ENCODE assay signal across 15 mouse cellular contexts in genomic region chr14:25483285-25483684, GRCm38 (mm10). TPM values are rescaled to one million over a fixed set of nuclear protein-coding genes. Genes with fewer than 3 reads are reported as not detected.
A peak's percentile ranks its signal among the peaks of the same experiment; 100 is the strongest.
DNase-seq lines count a peak whose midpoint lies in the region; ATAC-seq and TF ChIP-seq lines count a peak whose summit lies in the region.
"Had no signal": no experiment of that assay in that cellular context is flagged by ENCODE, and none has a peak within 500 bp of the region (broad histone marks: within the 10 kb centered on the region; RNA-seq: fewer than 3 reads in every experiment).

No protein-coding gene starts in this region.

- peak overlapping the region; percentile 68 for H3K27ac ChIP-seq in heart, embryonic 16.5 days (ENCODE audit: low read length)
- no peak overlapping the region; the same call in 1 of the 2 replicates for H3K27ac ChIP-seq in heart, embryonic 11.5 days (ENCODE audit: low read depth, low read length)
- peak overlapping the region; percentile 62 for H3K27ac ChIP-seq in liver, embryonic 12.5 days
- peak overlapping the region; percentile 55; the same call in 1 of the 2 replicates for H3K27ac ChIP-seq in liver, postnatal 0 days (ENCODE audit: low read depth)

- TF ChIP-seq EP300 in liver, postnatal 0 days (IDR thresholded peaks at IDR 0.05; ENCODE audit: low read depth) = no peak

- no peak for TF ChIP-seq CTCF in liver, postnatal 0 days (IDR thresholded peaks at IDR 0.05; ENCODE audit: low read depth)

- H3K27me3 ChIP-seq in heart, embryonic 16.5 days (ENCODE audit: control insufficient read depth, insufficient read depth, low read length) = no peaks in the 10 kb centered on the region
- H3K27me3 ChIP-seq in heart, embryonic 11.5 days (ENCODE audit: control insufficient read depth, insufficient read depth, low read length) = no peaks in the 10 kb centered on the region
- H3K27me3 ChIP-seq in megakaryocyte, embryonic 14.5 days (replicated peaks) = no peaks in the 10 kb centered on the region
- no peaks in the 10 kb centered on the region for H3K27me3 ChIP-seq in liver, embryonic 12.5 days (replicated peaks)
- H3K27me3 ChIP-seq in liver, postnatal 0 days (ENCODE audit: insufficient read depth, low read length) = no peaks in the 10 kb centered on the region

- no peaks in the 10 kb centered on the region for H3K9me3 ChIP-seq in heart, embryonic 16.5 days (replicated peaks; ENCODE audit: control insufficient read depth, low read length)
- no peaks in the 10 kb centered on the region for H3K9me3 ChIP-seq in heart, embryonic 11.5 days (replicated peaks; ENCODE audit: control insufficient read depth, low read length)
- no peaks in the 10 kb centered on the region for H3K9me3 ChIP-seq in megakaryocyte, embryonic 14.5 days
- no peaks in the 10 kb centered on the region for H3K9me3 ChIP-seq in liver, embryonic 12.5 days (replicated peaks)
- no peaks in the 10 kb centered on the region for H3K9me3 ChIP-seq in liver, postnatal 0 days (ENCODE audit: low read length)
- H3K9me3 ChIP-seq: hindbrain, embryonic 10.5 days had no signal

- H3K36me3 ChIP-seq in heart, embryonic 16.5 days (ENCODE audit: control insufficient read depth, insufficient read depth) = no peaks in the 10 kb centered on the region
- H3K36me3 ChIP-seq in heart, embryonic 11.5 days (ENCODE audit: control insufficient read depth, insufficient read depth, low read length) = no peaks in the 10 kb centered on the region
- peaks cover 28% of the 10 kb centered on the region for H3K36me3 ChIP-seq in megakaryocyte, embryonic 14.5 days (replicated peaks; ENCODE audit: low read length)
- peaks cover 4% of the 10 kb centered on the region; the same call in 1 of the 2 replicates for H3K36me3 ChIP-seq in liver, embryonic 12.5 days
- no peaks in the 10 kb centered on the region for H3K36me3 ChIP-seq in liver, postnatal 0 days (replicated peaks; ENCODE audit: insufficient read depth, low read length)

- H3K4me1 ChIP-seq in heart, embryonic 16.5 days (ENCODE audit: control insufficient read depth, insufficient read depth, low read length) = peaks cover 93% of the 10 kb centered on the region
- peaks cover 95% of the 10 kb centered on the region for H3K4me1 ChIP-seq in heart, embryonic 11.5 days (ENCODE audit: control insufficient read depth, insufficient read depth, low read length)
- H3K4me1 ChIP-seq in megakaryocyte, embryonic 14.5 days = peaks cover 100% of the 10 kb centered on the region
- peaks cover 100% of the 10 kb centered on the region for H3K4me1 ChIP-seq in liver, embryonic 12.5 days
- H3K4me1 ChIP-seq in liver, postnatal 0 days (ENCODE audit: insufficient read depth) = peaks cover 90% of the 10 kb centered on the region

- ATAC-seq in heart, embryonic 16.5 days (replicated peaks; ENCODE audit: extremely low read depth, insufficient read depth, low FRiP score) = no peak
- ATAC-seq in heart, embryonic 11.5 days (replicated peaks; ENCODE audit: insufficient number of reproducible peaks, low FRiP score, low TSS enrichment) = no peak
- ATAC-seq in megakaryocyte, adult 5-6 weeks (ENCODE audit: poor library complexity, severe bottlenecking) = no peak
- ATAC-seq in liver, embryonic 12.5 days = no peak
- no peak for ATAC-seq in liver, postnatal 0 days

- WGBS in heart, embryonic 16.5 days = 84% methylated on average over 2 of the region's 2 CpGs
- WGBS in heart, embryonic 11.5 days (ENCODE audit: insufficient replicate concordance) = 72% methylated on average over 2 of the region's 2 CpGs
- 69% methylated on average over 2 of the region's 2 CpGs for WGBS in liver, embryonic 12.5 days (ENCODE audit: insufficient replicate concordance)
- 63% methylated on average over 2 of the region's 2 CpGs for WGBS in liver, postnatal 0 days (ENCODE audit: insufficient replicate concordance)

- DNase-seq in liver, postnatal 0 days = no peak
- no peak for DNase-seq in left cerebral cortex, adult 18-20 months (ENCODE audit: low spot score in 2 of 2)
- DNase-seq in cerebellum, adult 11-12 months = no peak
- DNase-seq: cerebellum, adult 9-11 months; embryo, embryonic 11 days; gastrocnemius, postnatal 14 days; kidney, postnatal 4 days; lung, adult 2 months; thymus, postnatal 36 days had no signal

- H3K4me2 ChIP-seq in heart, embryonic 16.5 days (ENCODE audit: low read depth, low read length) = no peak overlapping the region
- no peak overlapping the region for H3K4me2 ChIP-seq in heart, embryonic 11.5 days
- peak overlapping the region; percentile 71 for H3K4me2 ChIP-seq in liver, embryonic 12.5 days
- peak overlapping the region; percentile 68 for H3K4me2 ChIP-seq in liver, postnatal 0 days (ENCODE audit: low read depth, low read length)

- no peak overlapping the region for H3K4me3 ChIP-seq in heart, embryonic 16.5 days (ENCODE audit: low read length)
- no peak overlapping the region for H3K4me3 ChIP-seq in heart, embryonic 11.5 days (ENCODE audit: low read depth, low read length)
- H3K4me3 ChIP-seq in megakaryocyte, embryonic 14.5 days (replicated peaks) = peak overlapping the region; percentile 57
- H3K4me3 ChIP-seq in liver, embryonic 12.5 days = no peak overlapping the region
- no peak overlapping the region for H3K4me3 ChIP-seq in liver, postnatal 0 days (ENCODE audit: low read depth, low read length)
- H3K4me3 ChIP-seq: hindbrain, embryonic 10.5 days had no signal

- no peak overlapping the region for H3K9ac ChIP-seq in heart, embryonic 16.5 days (ENCODE audit: low read length)
- H3K9ac ChIP-seq in heart, embryonic 11.5 days (ENCODE audit: low read depth, low read length) = no peak overlapping the region
- H3K9ac ChIP-seq in liver, embryonic 12.5 days = 0 out of 2 replicates have a peak overlapping the region, but pooled peaks have one; percentile 33
- no peak overlapping the region; the same call in 1 of the 2 replicates for H3K9ac ChIP-seq in liver, postnatal 0 days (replicated peaks)

RNA-seq across cellular contexts. Expression of gene Zmiz1, which starts 24.3 kb away (rescaled TPM):
- 20.6 and 22.6 TPM in 2 replicates for polyA plus RNA-seq in heart, embryonic 16.5 days (2015; fragmentation: Nextera tagmentation; extraction: Ambion mirVana)
- 34.9 and 36.2 TPM in 2 replicates for polyA plus RNA-seq in heart, embryonic 11.5 days (2014; fragmentation: Nextera tagmentation; extraction: Ambion mirVana)
- 18.1 and 54.1 TPM in 2 replicates for polyA plus RNA-seq in megakaryocyte, embryonic 14.5 days (2012; ENCODE audit: insufficient read depth, low replicate concordance)
- 88.9 and 90.1 TPM in 2 replicates for total RNA-seq in megakaryocyte, adult 5-6 weeks (2015)
- 11.4 and 15.6 TPM in 2 replicates for total RNA-seq in megakaryocyte, adult 5-6 weeks (2017)
- 9.1 and 10.2 TPM in 2 replicates for polyA plus RNA-seq in liver, embryonic 12.5 days (2016; fragmentation: Nextera tagmentation; extraction: Ambion mirVana)
- 3.6 and 4.3 TPM in 2 replicates for polyA plus RNA-seq in liver, postnatal 0 days (2015; fragmentation: Nextera tagmentation; extraction: Ambion mirVana)
- 100 to 1,000 TPM in 1 of 2 experiments, 10 to 100 TPM in 1; 89.2 to 100 TPM for total RNA-seq in left cerebral cortex, adult 18-20 months (2021)

Comparison
In these comparisons a context has a peak if more than half of its experiments do, and no peak if none do; other contexts are left out.
1. H3K4me2 ChIP-seq: peak in liver, embryonic 12.5 days (single experiment) and liver, postnatal 0 days (single experiment); none in heart, embryonic 16.5 days (single experiment) and heart, embryonic 11.5 days (single experiment).